Comparison of ENCODE assay signal across 28 mouse cellular contexts in the genomic region with DNA sequence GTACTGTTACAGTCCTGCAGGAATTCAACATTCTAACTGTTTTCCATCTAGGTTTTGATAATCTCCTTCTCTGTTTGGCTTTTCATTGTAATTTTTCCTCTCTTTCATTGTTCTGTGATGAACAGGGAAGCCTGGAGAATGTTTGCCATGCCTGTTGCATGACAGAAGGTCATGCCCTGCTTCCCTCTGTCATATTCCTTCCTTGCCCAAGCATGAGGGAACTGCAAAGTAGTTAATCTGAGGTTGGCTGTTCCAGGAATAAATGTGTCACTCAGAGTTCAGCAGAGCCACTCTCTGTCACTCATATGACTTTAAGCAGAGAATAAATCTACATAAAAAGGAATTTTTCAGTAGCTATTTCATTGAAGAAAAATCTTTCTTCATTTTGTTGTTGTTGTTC. TPM values are rescaled to one million over a fixed set of nuclear protein-coding genes. Genes with fewer than 3 reads are reported as not detected.
"Had no signal": no experiment of that assay in that cellular context is flagged by ENCODE, and none has a peak within 500 bp of the region (broad histone marks: within the 10 kb centered on the region; RNA-seq: fewer than 3 reads in every experiment).

No protein-coding gene starts in this region.

- H3K9me3 ChIP-seq: embryonic facial prominence, embryonic 10.5 days; embryonic facial prominence, embryonic 12.5 days; embryonic facial prominence, embryonic 13.5 days; embryonic facial prominence, embryonic 15.5 days; forebrain, embryonic 10.5 days; forebrain, embryonic 12.5 days; forebrain, embryonic 13.5 days; forebrain, embryonic 15.5 days; heart, embryonic 10.5 days had no signal

- H3K4me3 ChIP-seq: embryonic facial prominence, embryonic 10.5 days; embryonic facial prominence, embryonic 12.5 days; embryonic facial prominence, embryonic 13.5 days; embryonic facial prominence, embryonic 15.5 days; erythroblast, embryonic 14.5 days; forebrain, embryonic 10.5 days; forebrain, embryonic 12.5 days; forebrain, embryonic 13.5 days; forebrain, embryonic 15.5 days; gastrocnemius, adult 2 months; heart, embryonic 10.5 days had no signal

- H3K27me3 ChIP-seq: embryonic facial prominence, embryonic 12.5 days; embryonic facial prominence, embryonic 13.5 days; embryonic facial prominence, embryonic 15.5 days; forebrain, embryonic 12.5 days; forebrain, embryonic 13.5 days; forebrain, embryonic 15.5 days had no signal

- H3K36me3 ChIP-seq: embryonic facial prominence, embryonic 10.5 days; embryonic facial prominence, embryonic 12.5 days; embryonic facial prominence, embryonic 13.5 days; embryonic facial prominence, embryonic 15.5 days; forebrain, embryonic 10.5 days; forebrain, embryonic 12.5 days; forebrain, embryonic 15.5 days; heart, embryonic 10.5 days had no signal

- H3K4me1 ChIP-seq: embryonic facial prominence, embryonic 10.5 days; embryonic facial prominence, embryonic 12.5 days; embryonic facial prominence, embryonic 13.5 days; embryonic facial prominence, embryonic 15.5 days; forebrain, embryonic 10.5 days; forebrain, embryonic 12.5 days; forebrain, embryonic 13.5 days; forebrain, embryonic 15.5 days; heart, embryonic 10.5 days had no signal

- H3K27ac ChIP-seq: embryonic facial prominence, embryonic 10.5 days; embryonic facial prominence, embryonic 12.5 days; embryonic facial prominence, embryonic 13.5 days; embryonic facial prominence, embryonic 15.5 days; forebrain, embryonic 10.5 days; forebrain, embryonic 12.5 days; forebrain, embryonic 13.5 days; forebrain, embryonic 15.5 days; gastrocnemius, adult 2 months; heart, embryonic 10.5 days had no signal

- H3K4me2 ChIP-seq: embryonic facial prominence, embryonic 12.5 days; embryonic facial prominence, embryonic 13.5 days; embryonic facial prominence, embryonic 15.5 days; forebrain, embryonic 12.5 days; forebrain, embryonic 13.5 days; forebrain, embryonic 15.5 days had no signal

- ATAC-seq: forebrain, embryonic 13.5 days; forebrain, embryonic 14.5 days; forebrain, embryonic 15.5 days had no signal

- DNase-seq: cerebellum, adult 8-10 months; cerebellum, adult 9-10 months; cerebellum, adult 9-11 months; cerebellum, postnatal 10 days; cerebellum, postnatal 14 days; cerebellum, postnatal 25 days; cerebellum, postnatal 36 days; embryo, embryonic 11 days; gastrocnemius, adult 2 months; gastrocnemius, postnatal 10 days; gastrocnemius, postnatal 14 days; gastrocnemius, postnatal 25 days; gastrocnemius, postnatal 36 days; heart, adult 11 months; heart, adult 18-20 months had no signal

- H3K9ac ChIP-seq: embryonic facial prominence, embryonic 12.5 days; embryonic facial prominence, embryonic 13.5 days; embryonic facial prominence, embryonic 15.5 days; forebrain, embryonic 12.5 days; forebrain, embryonic 13.5 days; forebrain, embryonic 15.5 days had no signal

RNA-seq across cellular contexts. Expression of a gene that starts 48.1 kb away (rescaled TPM):
- total RNA-seq: common myeloid progenitor, adult 5-6 weeks; gastrocnemius, adult 2 months; gastrocnemius, postnatal 14 days; gastrocnemius, postnatal 25 days; gastrocnemius, postnatal 36 days; granulocyte monocyte progenitor cell, adult 5-6 weeks had no signal
- polyA plus RNA-seq: erythroblast, embryonic 14.5 days had no signal
